Mouse (Mus musculus): Measurements from ENCODE around the gene Arhgef28.

DNA sequence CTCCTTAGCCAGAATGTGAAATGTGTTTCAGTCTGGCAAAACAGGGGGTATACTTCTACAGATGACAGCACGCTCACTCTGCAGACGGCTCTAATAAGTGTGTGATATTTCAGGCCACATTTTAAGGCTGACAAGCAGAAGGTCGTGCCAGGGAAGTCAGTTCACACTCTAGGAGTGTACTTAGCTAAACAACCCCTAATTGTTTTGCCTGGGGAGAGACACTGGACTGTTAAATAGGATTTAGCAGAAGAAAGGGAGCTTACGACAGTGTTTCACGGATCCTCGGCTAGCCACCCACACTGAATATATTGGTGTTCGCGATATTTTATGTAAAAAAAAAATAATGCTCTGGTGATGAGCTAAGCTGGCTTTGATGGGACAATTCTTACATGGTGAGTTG is 286.6 kb downstream of the Arhgef28 start:
- TF ChIP-seq CTCF (IDR thresholded peaks at IDR 0.05; ENCODE audit: borderline replicate concordance, insufficient read depth, low read depth, low read length) (no peak), POLR2A (IDR thresholded peaks at IDR 0.05; ENCODE audit: borderline replicate concordance, insufficient read depth, low read length) (no peak)
